Mouse (Mus musculus) bone marrow, adult 2 months (tissue): ENCODE data around the gene Sppl3.

Experiments
- CTCF ChIP-seq: fragments of 200-500 bp; IDR thresholded peaks from 2 replicates; pipeline ENCODE4 v1.5.1; 2011; ENCODE audit warnings: low read length, control low read depth; ENCODE audit not compliant: control insufficient read depth, insufficient read depth
- POLR2A ChIP-seq: fragments of 200-500 bp; IDR thresholded peaks from 2 replicates; pipeline ENCODE4 v1.6.1; 2011; ENCODE audit warnings: low read depth, mild to moderate bottlenecking, control low read depth, low read length, borderline replicate concordance; ENCODE audit not compliant: control insufficient read depth

DNA sequence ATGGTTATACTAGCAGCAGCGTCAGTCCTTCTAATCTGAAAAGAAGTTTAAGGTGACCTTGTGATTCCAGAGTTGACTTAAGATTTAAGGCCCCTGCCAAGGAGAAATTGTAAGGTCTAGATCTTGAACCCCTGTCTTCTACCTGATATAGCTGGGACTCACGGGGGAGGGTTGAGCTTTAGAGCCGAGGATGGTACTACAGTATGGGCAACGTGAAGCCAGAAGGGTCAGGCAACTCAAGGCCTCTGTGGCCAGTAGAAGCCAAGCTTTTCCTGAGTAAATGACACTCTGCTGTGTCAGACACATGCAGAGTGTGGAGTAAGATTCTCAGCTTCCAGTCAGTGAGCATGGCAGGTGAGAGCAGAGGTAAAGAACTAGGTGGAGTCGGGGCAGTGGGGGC is 20.6 kb downstream of the Sppl3 start:
- TF ChIP-seq CTCF, result no peak
- TF ChIP-seq POLR2A, result no peak
